Mouse (Mus musculus) gastrocnemius, postnatal 25 days (tissue): ENCODE data around the gene Smarca2. TPM values are rescaled to one million over a fixed set of nuclear protein-coding genes. Genes with fewer than 3 reads are reported as not detected.

Experiments used
- DNase-seq: peaks from one replicate; pipeline ENCODE4 v3.0.0; 2022
- total RNA-seq, 2 experiments: library from RNA; stranded (reverse); gene quantifications; 1 replicate in 1 of 2; 2 replicates in 1 of 2; pipeline ENCODE4 v1.2.3; 2021

Smarca2 gene
- total RNA-seq, 2 experiments from 2014 or later, result 38.4 to 40.9 TPM

- no peak for DNase-seq
Observed at GRCm38 (mm10) chr19:26776066-26777025, 171.5 kb downstream of the Smarca2 start.

DNA sequence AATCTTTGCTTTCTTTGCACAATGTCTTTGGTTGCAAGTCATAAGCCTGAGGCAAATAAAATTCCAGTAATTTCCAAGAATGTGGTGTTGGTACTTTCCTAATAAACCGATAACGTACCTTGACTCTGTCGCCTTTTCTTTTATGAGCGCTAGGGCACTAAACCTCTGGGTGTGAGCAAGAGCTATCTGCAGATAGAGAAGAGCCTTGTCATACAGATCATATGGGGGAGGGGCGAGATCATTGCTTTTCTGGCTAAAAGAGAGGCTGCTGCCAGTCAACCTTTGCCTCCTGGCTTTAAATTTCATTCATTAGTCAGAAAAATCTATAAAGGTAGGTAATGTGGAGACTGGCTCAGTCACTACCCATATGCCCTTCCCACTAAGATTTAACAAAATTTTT is 173.3 kb downstream of the Smarca2 start:
- DNase-seq, result no peak

DNA sequence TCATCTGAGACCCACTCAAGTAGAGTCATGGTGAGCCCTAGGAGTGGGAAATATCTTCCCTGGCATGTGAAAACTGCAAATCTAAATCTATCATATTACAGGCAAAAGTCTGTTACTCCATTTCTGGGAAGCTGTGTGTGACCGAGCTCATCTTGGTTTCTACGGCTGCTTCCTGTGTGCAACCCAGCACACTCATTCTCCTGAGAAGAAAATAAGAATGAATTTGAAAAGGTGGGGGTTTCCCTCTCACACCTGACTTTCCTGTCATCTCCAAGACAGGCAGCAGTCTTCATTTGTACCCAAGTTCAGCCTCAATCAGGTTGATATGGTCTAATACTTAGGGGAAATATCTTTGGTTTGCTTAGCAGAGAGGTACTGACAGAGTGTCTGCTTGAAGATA is 176.4 kb downstream of the Smarca2 start:
- no peak for DNase-seq

DNA sequence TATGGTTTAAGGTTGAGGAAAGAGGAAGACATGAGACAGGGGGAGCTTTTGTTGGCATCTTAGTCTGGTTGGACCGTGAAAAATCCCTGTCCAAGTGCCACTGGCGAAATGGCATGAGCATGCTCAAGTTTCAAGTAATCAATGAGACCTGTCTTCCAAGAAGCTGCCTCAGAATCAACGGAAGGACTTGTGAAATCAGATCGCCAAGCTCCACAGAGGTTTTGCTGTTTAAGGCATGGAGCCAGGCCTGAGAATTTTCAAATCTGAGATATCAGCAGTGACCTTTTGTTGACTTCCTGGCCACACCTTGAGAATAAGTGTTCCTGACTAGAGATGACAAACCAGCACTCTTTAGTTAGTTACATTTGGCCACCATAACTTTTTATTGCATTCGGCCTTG is 183.6 kb downstream of the Smarca2 start:
- DNase-seq, result no peak

GRCm38 (mm10) chr19:26790386-26791346 is 185.8 kb downstream of the Smarca2 start:
- DNase-seq, result no peak

GRCm38 (mm10) chr19:26794315-26794714 is 189.5 kb downstream of the Smarca2 start:
- DNase-seq, result no peak

DNA sequence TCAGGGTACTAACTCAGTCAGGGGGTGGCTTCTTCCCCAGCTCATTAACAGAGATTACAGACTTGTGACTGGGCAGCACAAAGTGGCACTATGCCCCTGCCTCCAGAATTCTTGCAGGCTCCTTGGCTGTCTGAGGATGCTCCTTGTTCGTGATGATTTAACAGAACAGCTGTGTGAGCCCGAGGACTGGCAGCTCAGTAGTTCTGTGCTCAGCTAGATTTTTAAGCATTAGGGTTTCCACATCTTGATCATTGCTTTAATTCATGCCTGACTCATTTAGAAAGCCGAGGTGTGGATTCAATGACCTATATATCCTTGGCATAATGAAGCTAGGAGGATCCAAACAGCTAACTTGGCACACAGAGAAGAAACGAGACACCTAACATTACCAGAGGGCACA is 191.2 kb downstream of the Smarca2 start:
- no peak for DNase-seq

GRCm38 (mm10) chr19:26804401-26804800 is 199.6 kb downstream of the Smarca2 start:
- DNase-seq, result no peak

- no peak for DNase-seq
Observed at GRCm38 (mm10) chr19:26814629-26815028, 209.8 kb downstream of the Smarca2 start.

DNA sequence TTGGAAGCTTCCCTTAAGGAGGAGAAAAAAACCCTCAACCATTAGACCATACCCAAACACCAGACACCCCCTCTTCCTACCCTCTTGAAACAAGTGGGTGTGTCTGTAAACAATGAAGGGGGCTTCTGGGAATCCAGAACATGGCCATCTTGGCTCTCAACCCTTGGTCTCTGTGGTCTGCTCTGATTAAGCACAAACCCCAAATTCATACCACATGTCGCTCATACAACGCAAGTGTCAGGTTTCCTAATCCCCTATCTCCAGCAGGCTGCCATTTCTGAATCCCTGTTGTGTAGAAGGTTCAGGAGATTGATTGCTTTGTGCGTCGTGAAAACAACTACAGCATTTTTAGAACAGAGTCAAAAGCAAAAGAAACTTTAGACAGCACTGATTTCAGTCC is 213.1 kb downstream of the Smarca2 start:
- no peak for DNase-seq
